Mouse (Mus musculus) intestine, postnatal 0 days (tissue): Measurements from ENCODE around the gene Camkmt. TPM values are rescaled to one million over a fixed set of nuclear protein-coding genes. Genes with fewer than 3 reads are reported as not detected.

Experiments used
- ATAC-seq: fragments of 200-750 bp; cut with Nextera tagmentation; 2 replicates; pipeline ENCODE4 v1.8.0; 2017; ENCODE audit warnings: mild to moderate bottlenecking, moderate TSS enrichment, moderate library complexity
- H3K27ac ChIP-seq: fragments of 300-500 bp; sonication (generic); 2 replicates; pipeline ENCODE4 v1.5.1; 2014; ENCODE audit warnings: mild to moderate bottlenecking, low read depth, low read length, moderate library complexity
- H3K27me3 ChIP-seq: fragments of 300-500 bp; sonication (generic); replicated peaks from 2 replicates; pipeline ENCODE4 v1.6.1; 2014; ENCODE audit warnings: low read length, mixed read lengths; ENCODE audit not compliant: control insufficient read depth, insufficient read depth
- H3K36me3 ChIP-seq: fragments of 300-500 bp; sonication (generic); 2 replicates; pipeline ENCODE4 v1.6.1; 2014; ENCODE audit warnings: mild to moderate bottlenecking, moderate library complexity; ENCODE audit not compliant: control insufficient read depth, insufficient read depth
- H3K4me1 ChIP-seq: fragments of 300-500 bp; sonication (generic); replicated peaks from 2 replicates; pipeline ENCODE4 v1.6.1; 2014; ENCODE audit warnings: antibody characterized with exemption, low read length, mixed read lengths; ENCODE audit not compliant: control insufficient read depth, insufficient read depth
- H3K4me2 ChIP-seq: fragments of 300-500 bp; sonication (generic); replicated peaks from 2 replicates; pipeline ENCODE4 v1.6.1; 2014; ENCODE audit warnings: low read depth, mild to moderate bottlenecking, moderate library complexity
- H3K4me3 ChIP-seq: fragments of 300-500 bp; sonication (generic); 2 replicates; pipeline ENCODE4 v1.5.1; 2014; ENCODE audit warnings: low read depth, low read length
- H3K9ac ChIP-seq: fragments of 300-500 bp; sonication (generic); 2 replicates; pipeline ENCODE4 v1.6.1; 2014; ENCODE audit warnings: mild to moderate bottlenecking, low read depth, low read length
- H3K9me3 ChIP-seq: fragments of 300-500 bp; sonication (generic); 2 replicates; pipeline ENCODE4 v1.6.1; 2016; ENCODE audit warnings: mixed run types; ENCODE audit not compliant: control insufficient read depth
- CTCF ChIP-seq: sonication (generic); IDR thresholded peaks from 2 replicates; pipeline ENCODE4 v1.5.1; 2016; ENCODE audit warnings: low read depth, mild to moderate bottlenecking, control low read depth, antibody characterized with exemption, moderate library complexity
- WGBS: fragments of 180-500 bp; shearing (Covaris S2); extraction: QIAGEN DNeasy Blood & Tissue Kit; methylation state at CpG from one replicate; pipeline ENCODE4 v1.1.7; 2014; 5-methylcytosine and 5-hydroxymethylcytosine counted together
- polyA plus RNA-seq: library from polyadenylated mRNA; unstranded; fragments of >200 nt; fragmentation: Nextera tagmentation; extraction: Ambion mirVana; gene quantifications from 2 replicates; pipeline ENCODE4 v1.2.1, GENCODE M21; 2015

Camkmt gene
- polyA plus RNA-seq, 1 experiment from 2014 or later = 7.7 TPM

DNA sequence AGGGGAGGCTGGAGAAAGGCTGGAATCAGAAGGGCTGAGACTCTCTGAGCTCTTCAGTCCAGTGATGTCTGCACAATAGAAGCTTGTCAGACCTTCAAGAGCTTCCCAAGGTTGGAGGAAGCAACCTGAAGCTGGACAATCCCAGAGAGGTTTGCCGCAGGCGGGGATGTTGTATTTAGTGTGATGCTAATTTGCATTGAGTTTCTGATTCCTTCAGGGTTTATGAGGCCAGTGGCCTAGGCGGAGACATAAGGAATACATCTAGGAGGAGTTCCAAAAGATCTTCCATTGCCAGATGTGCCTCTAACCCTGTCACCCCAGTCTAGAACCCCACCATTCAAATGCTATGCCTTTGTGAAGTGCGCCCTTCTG is 416.7 kb downstream of the Camkmt start:
- Histone ChIP-seq H3K9me3 (no peaks in the 10 kb centered on the region), H3K27me3 (no peaks in the 10 kb centered on the region), H3K4me1 (no peaks in the 10 kb centered on the region), H3K27ac (no peak overlapping the region), H3K36me3 (no peaks in the 10 kb centered on the region), H3K9ac (no peak overlapping the region), H3K4me2 (no peak overlapping the region), H3K4me3 (no peak overlapping the region)
- no peak for TF ChIP-seq CTCF
- no peak for ATAC-seq
- 92% methylated on average over 4 of the region's 4 CpGs for WGBS

Other genes starting within 250 kb of the Camkmt start
- 59.2 and 64.3 TPM in 2 replicates for gene Ppm1b, start 133.8 kb upstream of the Camkmt start, polyA plus RNA-seq
- 121 and 130 TPM in 2 replicates for gene Slc3a1, start 62.2 kb upstream of the Camkmt start, polyA plus RNA-seq
- gene Prepl, start 311 bp upstream of the Camkmt start, polyA plus RNA-seq = 13.7 and 13.8 TPM in 2 replicates